Mouse (Mus musculus) liver, adult 2 months (tissue): Measurements from ENCODE around the gene Mark3. TPM values are rescaled to one million over a fixed set of nuclear protein-coding genes. Genes with fewer than 3 reads are reported as not detected.

Experiments used
- DNase-seq: peaks from one replicate; pipeline ENCODE4 v3.0.0-alpha.2; 2011; ENCODE audit warnings: low read depth, low spot score; ENCODE audit errors: extremely low read depth
- H3K27ac ChIP-seq: fragments of 200-500 bp; replicated peaks from 2 replicates; pipeline ENCODE4 v1.5.1; 2012; ENCODE audit warnings: low read depth, mild to moderate bottlenecking, control low read depth, inconsistent platforms, low read length; ENCODE audit not compliant: insufficient read depth
- H3K27me3 ChIP-seq: fragments of 200-500 bp; 2 replicates; pipeline ENCODE4 v1.6.1; 2012; ENCODE audit warnings: mild to moderate bottlenecking, moderate library complexity, low read length, inconsistent platforms; ENCODE audit not compliant: control insufficient read depth, insufficient read depth
- H3K36me3 ChIP-seq: fragments of 200-500 bp; 2 replicates; pipeline ENCODE4 v1.6.1; 2012; ENCODE audit warnings: low read length, inconsistent platforms; ENCODE audit not compliant: control insufficient read depth, insufficient read depth
- H3K4me1 ChIP-seq: fragments of 200-500 bp; 2 replicates; pipeline ENCODE4 v1.6.1; 2011; ENCODE audit warnings: low read length; ENCODE audit not compliant: control insufficient read depth, insufficient read depth
- H3K4me3 ChIP-seq: fragments of 200-500 bp; 2 replicates; pipeline ENCODE4 v1.5.1; 2011; ENCODE audit warnings: low read depth, mild to moderate bottlenecking, control low read depth, low read length, moderate library complexity; ENCODE audit not compliant: insufficient read depth
- H3K79me2 ChIP-seq: fragments of 200-500 bp; 2 replicates; pipeline ENCODE4 v1.6.1; 2012; ENCODE audit warnings: inconsistent platforms, mild to moderate bottlenecking, low read length, moderate library complexity; ENCODE audit not compliant: control insufficient read depth, insufficient read depth
- H3K9ac ChIP-seq: fragments of 200-500 bp; 2 replicates; pipeline ENCODE4 v1.6.1; 2012; ENCODE audit warnings: low read depth, mild to moderate bottlenecking, control low read depth, inconsistent platforms, low read length
- CTCF ChIP-seq: fragments of 200-500 bp; IDR thresholded peaks from 2 replicates; pipeline ENCODE4 v1.5.1; 2011; ENCODE audit warnings: low read depth, low read length, control low read depth
- POLR2A ChIP-seq: fragments of 200-500 bp; IDR thresholded peaks from 2 replicates; pipeline ENCODE4 v1.6.1; 2011; ENCODE audit warnings: low read length, control low read depth; ENCODE audit not compliant: insufficient read depth; ENCODE audit errors: extremely low read depth
- WGBS: fragments of 180-500 bp; shearing (Covaris S2); methylation state at CpG from one replicate; pipeline ENCODE4 v1.1.7; 2018; 5-methylcytosine and 5-hydroxymethylcytosine counted together
- polyA plus RNA-seq: library from polyadenylated mRNA; depleted of rRNA; stranded (reverse); fragments of >200 nt; gene quantifications from 2 replicates; pipeline ENCODE4 v1.2.3, GENCODE M21; 2012
- total RNA-seq: library from RNA; depleted of rRNA; stranded (reverse); fragments of >200 nt; gene quantifications from 2 replicates; pipeline ENCODE4 v1.2.3, GENCODE M21; 2014

Mark3 gene
- total and polyA plus RNA-seq, 2 experiments = 15.9 to 30.9 TPM

GRCm38 (mm10) chr12:111584401-111584800 is 10.1 kb downstream of the Mark3 start:
- no peaks in the 10 kb centered on the region for H3K27me3 ChIP-seq
- peaks cover 42% of the 10 kb centered on the region for H3K79me2 ChIP-seq
- no peak for DNase-seq
- H3K4me3 ChIP-seq = no peak overlapping the region
- H3K36me3 ChIP-seq = no peaks in the 10 kb centered on the region
- H3K27ac ChIP-seq = no peak overlapping the region
- no peak for TF ChIP-seq CTCF
- no peak for TF ChIP-seq POLR2A
- H3K9ac ChIP-seq = no peak overlapping the region
- 80% methylated on average over 1 of the region's 1 CpGs for WGBS
- H3K4me1 ChIP-seq = peaks cover 14% of the 10 kb centered on the region

- Histone ChIP-seq H3K4me3 (no peak overlapping the region), H3K27me3 (no peaks in the 10 kb centered on the region), H3K9ac (no peak overlapping the region), H3K27ac (no peak overlapping the region), H3K36me3 (no peaks in the 10 kb centered on the region), H3K79me2 (peaks cover 33% of the 10 kb centered on the region; the same call in 1 of the 2 replicates), H3K4me1 (peaks cover 4% of the 10 kb centered on the region)
- DNase-seq = peak; percentile 46
- 56% methylated on average over 12 of the region's 12 CpGs for WGBS
- TF ChIP-seq CTCF (no peak), POLR2A (no peak)
These were observed 12.9 kb downstream of the Mark3 start for GRCm38 (mm10) chr12:111587252-111587651.

DNA sequence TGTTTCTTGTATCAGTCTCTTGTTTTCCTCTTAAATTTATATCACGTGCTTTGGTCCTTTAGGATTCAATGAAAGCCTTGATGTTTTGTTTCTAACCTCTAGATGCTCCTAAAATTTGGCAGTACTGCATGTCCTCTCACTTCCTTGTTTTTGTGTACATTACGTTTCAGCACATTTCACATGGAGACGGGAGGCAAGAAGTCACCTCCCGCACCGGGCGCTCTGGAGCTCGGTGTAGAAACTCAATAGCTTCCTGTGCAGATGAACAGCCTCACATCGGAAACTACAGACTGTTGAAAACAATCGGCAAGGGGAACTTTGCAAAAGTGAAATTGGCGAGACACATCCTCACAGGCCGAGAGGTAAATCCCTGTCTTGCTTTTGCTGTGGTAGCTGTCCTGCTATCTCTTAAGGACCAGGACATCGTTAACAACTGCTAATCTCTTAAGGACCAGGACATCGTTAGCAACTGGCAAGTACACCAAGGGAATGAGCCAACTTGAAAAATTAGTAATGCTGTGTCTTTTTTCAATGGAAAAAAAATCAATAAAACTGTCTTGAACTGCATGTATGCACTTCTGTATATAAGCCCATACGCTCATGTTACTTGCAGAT is 18.2 kb downstream of the Mark3 start:
- H3K79me2 ChIP-seq = peaks cover 23% of the 10 kb centered on the region; the same call in 1 of the 2 replicates
- H3K9ac ChIP-seq = no peak overlapping the region
- TF ChIP-seq CTCF (no peak), POLR2A (no peak)
- H3K27ac ChIP-seq = peak overlapping the region; percentile 36; the same call in 1 of the 2 replicates
- peak; percentile 25 for DNase-seq
- H3K27me3 ChIP-seq = no peaks in the 10 kb centered on the region
- no peak overlapping the region for H3K4me3 ChIP-seq
- 71% methylated on average over 14 of the region's 14 CpGs for WGBS
- H3K36me3 ChIP-seq = peaks cover 16% of the 10 kb centered on the region
- H3K4me1 ChIP-seq = peaks cover 4% of the 10 kb centered on the region

DNA sequence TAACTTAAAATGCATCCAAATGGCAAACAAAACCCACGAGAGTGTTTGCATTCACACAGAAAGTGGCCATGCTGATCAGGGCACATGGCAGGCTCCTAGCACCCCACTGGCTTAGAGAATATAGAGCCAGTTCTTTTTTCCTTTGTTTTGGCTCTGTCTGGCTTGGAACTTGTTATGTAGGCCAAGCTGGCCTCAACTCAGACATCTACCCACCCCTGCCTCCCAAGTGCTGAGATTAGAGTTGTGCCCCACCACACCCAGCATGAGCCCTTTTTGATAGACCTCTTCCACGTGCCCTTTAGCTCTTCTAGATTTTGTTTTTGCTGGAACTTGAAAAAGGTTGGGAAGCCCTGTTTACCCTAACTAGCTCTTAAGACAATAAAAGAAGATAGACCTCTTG is 19.5 kb downstream of the Mark3 start:
- TF ChIP-seq POLR2A (no peak), CTCF (no peak)
- Histone ChIP-seq H3K27ac (no peak overlapping the region), H3K4me1 (peaks cover 4% of the 10 kb centered on the region), H3K4me3 (no peak overlapping the region), H3K36me3 (peaks cover 23% of the 10 kb centered on the region), H3K9ac (no peak overlapping the region), H3K27me3 (no peaks in the 10 kb centered on the region), H3K79me2 (peaks cover 23% of the 10 kb centered on the region; the same call in 1 of the 2 replicates)
- DNase-seq = no peak
- 82% methylated on average over 2 of the region's 2 CpGs for WGBS

DNA sequence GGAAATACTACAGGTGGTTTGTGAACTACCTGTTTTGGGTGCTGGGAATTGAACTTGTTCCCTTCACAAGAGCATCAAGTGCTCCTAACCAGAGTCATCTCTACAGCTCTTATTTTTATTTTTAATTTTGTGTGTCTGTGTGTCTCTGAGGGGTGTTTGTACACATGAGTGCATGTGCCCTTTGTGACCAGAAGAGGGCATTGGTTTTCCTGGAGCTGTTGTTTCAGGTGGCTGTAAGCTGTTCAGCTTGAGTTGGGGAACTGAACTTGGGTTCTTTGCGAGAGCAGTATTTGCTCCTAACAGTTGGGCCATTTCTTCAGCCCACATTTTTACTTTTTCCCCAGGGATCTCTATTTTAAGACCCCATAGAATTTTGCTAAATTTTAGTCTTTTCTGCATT is 23.0 kb downstream of the Mark3 start:
- Histone ChIP-seq H3K79me2 (peaks cover 13% of the 10 kb centered on the region; the same call in 1 of the 2 replicates), H3K4me1 (peaks cover 3% of the 10 kb centered on the region; the same call in 1 of the 2 replicates), H3K27me3 (no peaks in the 10 kb centered on the region), H3K9ac (no peak overlapping the region), H3K36me3 (peaks cover 28% of the 10 kb centered on the region), H3K27ac (no peak overlapping the region), H3K4me3 (no peak overlapping the region)
- no peak for DNase-seq
- WGBS = 97% methylated on average over 1 of the region's 1 CpGs
- no peak for TF ChIP-seq POLR2A
- no peak for TF ChIP-seq CTCF

GRCm38 (mm10) chr12:111598902-111599301 is 24.6 kb downstream of the Mark3 start:
- Histone ChIP-seq H3K27me3 (no peaks in the 10 kb centered on the region), H3K4me1 (peaks cover 2% of the 10 kb centered on the region; the same call in 1 of the 2 replicates), H3K36me3 (peaks cover 20% of the 10 kb centered on the region), H3K9ac (no peak overlapping the region), H3K27ac (no peak overlapping the region), H3K79me2 (peaks cover 10% of the 10 kb centered on the region; the same call in 1 of the 2 replicates), H3K4me3 (no peak overlapping the region)
- DNase-seq = no peak
- TF ChIP-seq CTCF = no peak
- no peak for TF ChIP-seq POLR2A
- 100% methylated on average over 1 of the region's 1 CpGs for WGBS
